Mouse (Mus musculus) heart, postnatal 36 days (tissue): ENCODE measurements around the gene Cldn34b4. TPM values are rescaled to one million over a fixed set of nuclear protein-coding genes. Genes with fewer than 3 reads are reported as not detected.

Source experiments
- DNase-seq, 2 experiments: peaks; one replicate each; pipeline ENCODE4 v3.0.0; 2021 to 2022
- intact Hi-C: fragments of 180-260 bp; cut with DNase I; formaldehyde crosslinking; loops from one replicate; pipeline ENCODE4 v1.15.1; 2025
- total RNA-seq, 2 experiments: library from RNA; stranded (reverse); gene quantifications; 2 replicates each; pipeline ENCODE4 v1.2.3; 2021

Cldn34b4 gene
- total RNA-seq: not detected

DNA sequence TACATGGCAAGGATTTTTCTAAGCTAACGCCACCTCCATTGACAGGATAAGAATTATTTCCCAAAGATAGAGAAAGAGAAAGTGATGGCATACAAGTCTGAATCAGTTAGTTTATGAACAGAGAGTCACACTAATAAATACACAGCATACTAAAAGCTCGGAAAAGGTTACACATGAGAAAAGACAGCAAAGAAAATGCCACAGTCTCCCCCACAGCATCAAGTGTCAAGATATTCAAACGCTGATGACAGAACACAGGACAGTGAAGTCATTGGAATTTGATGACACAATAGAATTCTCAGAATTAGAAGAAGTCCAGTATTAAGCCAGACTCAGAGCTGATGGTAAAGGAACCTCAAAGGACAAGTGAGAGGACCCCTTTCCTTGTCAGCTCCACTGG, at the start of gene Cldn34b4:
Gene Cldn34b4, plus strand, starts transcription at position 301 of the 400 bp plus-strand sequence.
- no peak for DNase-seq
- intact Hi-C loops: no loop called here

Other genes with a start within 250 kb of the Cldn34b4 start
- gene Cldn34b3, start 129.0 kb upstream of the Cldn34b4 start, total RNA-seq: not detected
- not detected for gene Cldn34d, start 209.6 kb downstream of the Cldn34b4 start, total RNA-seq